Mouse (Mus musculus) heart, embryonic 11.5 days (tissue): ENCODE results near the gene Fam50b. TPM values are rescaled to one million over a fixed set of nuclear protein-coding genes. Genes with fewer than 3 reads are reported as not detected.

Experiments used
- ATAC-seq: fragments of 200-750 bp; cut with Nextera tagmentation; replicated peaks from 2 replicates; pipeline ENCODE4 v1.8.0; 2017; ENCODE audit warnings: moderate library complexity; ENCODE audit not compliant: insufficient number of reproducible peaks, low FRiP score, low TSS enrichment
- H3K27ac ChIP-seq: fragments of 300-500 bp; sonication (generic); 2 replicates; pipeline ENCODE4 v1.5.1; 2014; ENCODE audit warnings: mild to moderate bottlenecking, low read depth, low read length
- H3K27me3 ChIP-seq: fragments of 300-500 bp; sonication (generic); 2 replicates; pipeline ENCODE4 v1.6.1; 2014; ENCODE audit warnings: mild to moderate bottlenecking, low read length, mixed read lengths; ENCODE audit not compliant: control insufficient read depth, insufficient read depth
- H3K36me3 ChIP-seq: fragments of 300-500 bp; sonication (generic); 2 replicates; pipeline ENCODE4 v1.6.1; 2014; ENCODE audit warnings: mild to moderate bottlenecking, low read length, moderate library complexity, mixed read lengths; ENCODE audit not compliant: control insufficient read depth, insufficient read depth
- H3K4me1 ChIP-seq: fragments of 300-500 bp; sonication (generic); 2 replicates; pipeline ENCODE4 v1.6.1; 2014; ENCODE audit warnings: low read length; ENCODE audit not compliant: control insufficient read depth, insufficient read depth
- H3K4me2 ChIP-seq: fragments of 300-500 bp; sonication (generic); 2 replicates; pipeline ENCODE4 v1.6.1; 2014; ENCODE audit warnings: mild to moderate bottlenecking, moderate library complexity
- H3K4me3 ChIP-seq: fragments of 300-500 bp; sonication (generic); 2 replicates; pipeline ENCODE4 v1.5.1; 2014; ENCODE audit warnings: low read depth, low read length
- H3K9ac ChIP-seq: fragments of 300-500 bp; sonication (generic); 2 replicates; pipeline ENCODE4 v1.6.1; 2014; ENCODE audit warnings: mild to moderate bottlenecking, low read depth, low read length, moderate library complexity
- H3K9me3 ChIP-seq: fragments of 300-500 bp; sonication (generic); replicated peaks from 2 replicates; pipeline ENCODE4 v1.6.1; 2016; ENCODE audit warnings: low read length; ENCODE audit not compliant: control insufficient read depth
- WGBS: fragments of 180-500 bp; shearing (Covaris S2); extraction: QIAGEN DNeasy Blood & Tissue Kit; methylation state at CpG from one replicate; pipeline ENCODE4 v1.1.7; 2014; ENCODE audit not compliant: insufficient replicate concordance; 5-methylcytosine and 5-hydroxymethylcytosine counted together
- polyA plus RNA-seq: library from polyadenylated mRNA; unstranded; fragments of >200 nt; fragmentation: Nextera tagmentation; extraction: Ambion mirVana; gene quantifications from 2 replicates; pipeline ENCODE4 v1.2.1, GENCODE M21; 2014

Gene Fam50b
- polyA plus RNA-seq, 1 experiment from 2014 or later, result not detected

- H3K9me3 ChIP-seq, result no peaks in the 10 kb centered on the region
- no peak overlapping the region for H3K27ac ChIP-seq
- no peak overlapping the region for H3K9ac ChIP-seq
- 76% methylated on average over 1 of the region's 1 CpGs for WGBS
- no peak overlapping the region for H3K4me3 ChIP-seq
- H3K4me2 ChIP-seq, result no peak overlapping the region
- no peaks in the 10 kb centered on the region for H3K27me3 ChIP-seq
- no peaks in the 10 kb centered on the region for H3K4me1 ChIP-seq
- no peaks in the 10 kb centered on the region for H3K36me3 ChIP-seq
- no peak for ATAC-seq
These were observed 30.9 kb upstream of the Fam50b start for GRCm38 (mm10) chr13:34703795-34704194.

- no peak for ATAC-seq
- Histone ChIP-seq H3K27me3 (no peaks in the 10 kb centered on the region), H3K27ac (no peak overlapping the region), H3K4me3 (no peak overlapping the region), H3K4me2 (no peak overlapping the region), H3K36me3 (no peaks in the 10 kb centered on the region), H3K4me1 (peaks cover 3% of the 10 kb centered on the region; the same call in 1 of the 2 replicates), H3K9ac (no peak overlapping the region), H3K9me3 (no peaks in the 10 kb centered on the region)
- 79% methylated on average over 3 of the region's 3 CpGs for WGBS
These were observed 29.8 kb upstream of the Fam50b start for GRCm38 (mm10) chr13:34704835-34705234.

- no peak overlapping the region for H3K4me3 ChIP-seq
- peak overlapping the region; percentile 41; the same call in 1 of the 2 replicates for H3K27ac ChIP-seq
- H3K4me1 ChIP-seq, result peaks cover 3% of the 10 kb centered on the region; the same call in 1 of the 2 replicates
- H3K4me2 ChIP-seq, result no peak overlapping the region
- ATAC-seq, result no peak
- no peak overlapping the region for H3K9ac ChIP-seq
- no peaks in the 10 kb centered on the region for H3K36me3 ChIP-seq
- 47% methylated on average over 3 of the region's 3 CpGs for WGBS
- H3K9me3 ChIP-seq, result no peaks in the 10 kb centered on the region
- no peaks in the 10 kb centered on the region for H3K27me3 ChIP-seq
These were observed 25.7 kb upstream of the Fam50b start for GRCm38 (mm10) chr13:34708955-34709354.

GRCm38 (mm10) chr13:34709566-34709965, 25.1 kb upstream of the Fam50b start:
- Histone ChIP-seq H3K4me2 (no peak overlapping the region), H3K9ac (no peak overlapping the region), H3K27ac (no peak overlapping the region), H3K27me3 (no peaks in the 10 kb centered on the region), H3K4me3 (no peak overlapping the region), H3K9me3 (no peaks in the 10 kb centered on the region), H3K36me3 (no peaks in the 10 kb centered on the region), H3K4me1 (peaks cover 3% of the 10 kb centered on the region; the same call in 1 of the 2 replicates)
- WGBS, result 83% methylated on average over 4 of the region's 4 CpGs
- no peak for ATAC-seq

GRCm38 (mm10) chr13:34711410-34711809, 23.2 kb upstream of the Fam50b start:
- H3K9ac ChIP-seq, result no peak overlapping the region
- no peak overlapping the region for H3K27ac ChIP-seq
- WGBS, result 69% methylated on average over 4 of the region's 4 CpGs
- no peak overlapping the region for H3K4me2 ChIP-seq
- no peaks in the 10 kb centered on the region for H3K36me3 ChIP-seq
- peaks cover 3% of the 10 kb centered on the region; the same call in 1 of the 2 replicates for H3K4me1 ChIP-seq
- no peaks in the 10 kb centered on the region for H3K27me3 ChIP-seq
- H3K4me3 ChIP-seq, result no peak overlapping the region
- no peak for ATAC-seq
- H3K9me3 ChIP-seq, result no peaks in the 10 kb centered on the region

GRCm38 (mm10) chr13:34712881-34713280, 21.8 kb upstream of the Fam50b start:
- Histone ChIP-seq H3K36me3 (no peaks in the 10 kb centered on the region), H3K9me3 (no peaks in the 10 kb centered on the region), H3K4me3 (no peak overlapping the region), H3K27ac (no peak overlapping the region), H3K9ac (no peak overlapping the region), H3K4me2 (no peak overlapping the region), H3K27me3 (no peaks in the 10 kb centered on the region), H3K4me1 (peaks cover 3% of the 10 kb centered on the region; the same call in 1 of the 2 replicates)
- no peak for ATAC-seq
- WGBS, result 45% methylated on average over 1 of the region's 1 CpGs

- Histone ChIP-seq H3K4me3 (no peak overlapping the region), H3K9ac (no peak overlapping the region), H3K27ac (no peak overlapping the region), H3K27me3 (no peaks in the 10 kb centered on the region), H3K4me2 (no peak overlapping the region), H3K36me3 (no peaks in the 10 kb centered on the region), H3K9me3 (no peaks in the 10 kb centered on the region), H3K4me1 (no peaks in the 10 kb centered on the region; the same call in 1 of the 2 replicates)
- 49% methylated on average over 7 of the region's 7 CpGs for WGBS
- ATAC-seq, result no peak
These were observed 19.2 kb upstream of the Fam50b start for GRCm38 (mm10) chr13:34715437-34715838.

- Histone ChIP-seq H3K27me3 (no peaks in the 10 kb centered on the region), H3K9me3 (no peaks in the 10 kb centered on the region), H3K4me3 (no peak overlapping the region), H3K27ac (peak overlapping the region; percentile 7; the same call in 1 of the 2 replicates), H3K36me3 (no peaks in the 10 kb centered on the region), H3K9ac (no peak overlapping the region), H3K4me1 (peaks cover 16% of the 10 kb centered on the region), H3K4me2 (no peak overlapping the region)
- ATAC-seq, result no peak
- WGBS, result 66% methylated on average over 8 of the region's 8 CpGs
These were observed 9.6 kb upstream of the Fam50b start for GRCm38 (mm10) chr13:34724831-34725592.
